Mouse (Mus musculus) embryonic facial prominence, embryonic 10.5 days (tissue): Measurements from ENCODE around the gene Mas1. TPM values are rescaled to one million over a fixed set of nuclear protein-coding genes. Genes with fewer than 3 reads are reported as not detected.

Experiments
- DNase-seq: peaks from one replicate; pipeline ENCODE4 v3.0.0-alpha.2; 2017; ENCODE audit warnings: low spot score
- H3K27ac ChIP-seq: fragments of 300-500 bp; sonication (generic); replicated peaks from 2 replicates; pipeline ENCODE4 v1.5.1; 2016; ENCODE audit warnings: mild to moderate bottlenecking
- H3K27me3 ChIP-seq: fragments of 300-500 bp; sonication (generic); replicated peaks from 2 replicates; pipeline ENCODE4 v1.6.1; 2016; ENCODE audit warnings: low read depth, mild to moderate bottlenecking; ENCODE audit not compliant: poor library complexity, severe bottlenecking
- H3K36me3 ChIP-seq: fragments of 300-500 bp; sonication (generic); replicated peaks from 2 replicates; pipeline ENCODE4 v1.6.1; 2016; ENCODE audit warnings: mild to moderate bottlenecking, moderate library complexity
- H3K4me1 ChIP-seq: fragments of 300-500 bp; sonication (generic); 2 replicates; pipeline ENCODE4 v1.6.1; 2016
- H3K4me3 ChIP-seq: fragments of 300-500 bp; sonication (generic); 2 replicates; pipeline ENCODE4 v1.5.1; 2016; ENCODE audit warnings: mild to moderate bottlenecking, moderate library complexity
- H3K9me3 ChIP-seq: fragments of 300-500 bp; sonication (generic); 2 replicates; pipeline ENCODE4 v1.6.1; 2016; ENCODE audit warnings: mild to moderate bottlenecking
- WGBS: fragments of 180-500 bp; shearing (Covaris S2); methylation state at CpG from one replicate; pipeline ENCODE4 v1.1.7; 2016; 5-methylcytosine and 5-hydroxymethylcytosine counted together
- polyA plus RNA-seq: library from polyadenylated mRNA; unstranded; fragments of >200 nt; fragmentation: Nextera tagmentation; extraction: Ambion mirVana; gene quantifications from 2 replicates; pipeline ENCODE4 v1.2.1, GENCODE M21; 2016

Mas1 gene
- polyA plus RNA-seq, 1 experiment from 2014 or later, result 0.72 TPM

DNA sequence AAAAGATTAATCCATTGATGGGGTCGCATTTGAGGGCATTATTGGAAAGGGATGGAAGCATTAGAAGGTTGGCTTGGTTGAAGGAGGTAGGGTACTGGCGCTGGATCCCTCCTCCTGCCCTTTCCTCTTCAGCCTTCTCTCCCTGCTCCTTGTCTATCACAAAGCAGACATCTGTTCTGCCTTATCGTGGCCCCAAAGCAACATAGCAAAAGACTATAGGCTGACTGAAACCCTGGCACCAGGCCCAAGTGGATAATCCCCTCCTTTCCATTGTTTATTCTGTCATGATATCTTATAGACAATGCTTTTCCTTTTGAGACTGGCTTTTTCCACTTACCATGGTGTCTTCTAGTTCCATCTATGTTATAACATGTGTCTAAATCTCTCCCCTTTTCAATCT is 2.5 kb downstream of the Mas1 start:
- H3K4me1 ChIP-seq, result peaks cover 26% of the 10 kb centered on the region
- no peak overlapping the region for H3K27ac ChIP-seq
- 0 out of 2 replicates have a peak, but pooled peaks cover 2% of the 10 kb centered on the region for H3K27me3 ChIP-seq
- H3K4me3 ChIP-seq, result no peak overlapping the region
- 69% methylated on average over 3 of the region's 3 CpGs for WGBS
- H3K9me3 ChIP-seq, result no peaks in the 10 kb centered on the region
- DNase-seq, result no peak
- no peaks in the 10 kb centered on the region for H3K36me3 ChIP-seq

DNA sequence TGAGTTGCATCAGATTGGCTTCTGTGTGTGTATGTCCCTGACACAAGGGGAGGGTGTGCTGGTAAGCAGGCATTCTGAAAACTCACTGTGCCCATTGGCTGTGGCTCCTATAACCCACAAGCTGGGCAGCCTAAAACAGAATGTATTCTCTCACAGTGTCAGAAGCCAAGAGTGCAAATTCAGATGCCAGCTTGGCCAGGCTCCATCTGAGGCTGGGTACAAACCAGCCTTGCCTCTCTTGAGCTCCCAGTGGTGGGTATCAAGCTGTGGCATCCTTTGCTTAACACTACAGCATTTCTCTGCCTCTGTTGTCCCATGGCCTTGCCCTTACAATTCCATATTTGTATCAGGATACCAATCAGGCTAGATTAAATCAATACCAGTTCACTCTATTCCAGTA is 3.8 kb downstream of the Mas1 start:
- no peak for DNase-seq
- Histone ChIP-seq H3K4me1 (peaks cover 14% of the 10 kb centered on the region), H3K9me3 (no peaks in the 10 kb centered on the region), H3K36me3 (no peaks in the 10 kb centered on the region), H3K27ac (no peak overlapping the region), H3K27me3 (no peaks in the 10 kb centered on the region), H3K4me3 (no peak overlapping the region)

DNA sequence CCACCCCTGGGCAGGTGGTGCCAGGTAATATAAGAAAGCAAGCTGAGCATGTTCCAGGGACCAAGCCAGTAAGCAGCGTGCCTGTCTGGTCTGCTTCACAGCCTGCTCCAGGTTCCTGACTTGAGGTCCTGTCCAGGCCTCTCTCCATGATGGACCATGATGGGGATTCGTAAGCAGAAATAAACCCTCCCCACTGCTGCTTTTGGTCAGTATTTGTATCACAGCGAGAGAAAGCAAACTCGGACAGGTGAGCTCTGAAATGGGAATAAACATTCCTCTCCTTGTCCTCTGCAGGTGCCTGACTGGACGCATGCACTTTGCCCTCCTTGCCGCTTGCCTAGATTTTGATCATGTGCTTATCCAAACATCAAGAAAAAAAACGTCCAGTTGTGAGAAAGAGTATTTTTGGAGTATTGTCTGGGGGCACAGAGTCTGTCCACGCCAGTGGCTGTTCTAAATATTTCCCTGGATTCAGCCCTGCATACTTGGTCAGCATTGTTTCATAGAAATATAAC is 8.9 kb downstream of the Mas1 start:
- DNase-seq, result no peak
- no peaks in the 10 kb centered on the region for H3K9me3 ChIP-seq
- H3K27me3 ChIP-seq, result no peaks in the 10 kb centered on the region
- WGBS, result 78% methylated on average over 8 of the region's 8 CpGs
- no peak overlapping the region for H3K4me3 ChIP-seq
- no peaks in the 10 kb centered on the region for H3K4me1 ChIP-seq
- H3K36me3 ChIP-seq, result no peaks in the 10 kb centered on the region
- H3K27ac ChIP-seq, result no peak overlapping the region

DNA sequence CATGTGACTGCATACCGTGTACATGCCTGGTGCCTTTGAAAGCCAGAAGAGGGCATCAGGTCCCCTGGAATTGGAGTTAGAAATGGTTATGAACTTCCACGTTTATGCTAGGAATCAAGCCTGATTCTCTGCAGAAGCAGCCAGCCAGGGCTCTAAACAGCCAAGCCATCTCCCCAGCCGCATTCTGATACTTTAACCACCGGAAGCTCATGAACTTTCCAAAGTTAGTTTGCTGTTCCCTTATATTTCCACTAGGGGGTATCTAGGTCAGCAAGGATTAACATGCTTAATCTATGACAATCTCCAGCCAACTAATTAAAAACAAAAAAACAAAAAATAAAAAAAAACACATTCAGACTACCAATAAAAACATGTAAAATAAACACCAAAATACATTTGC is 9.9 kb downstream of the Mas1 start:
- Histone ChIP-seq H3K27ac (no peak overlapping the region), H3K36me3 (no peaks in the 10 kb centered on the region), H3K27me3 (no peaks in the 10 kb centered on the region), H3K4me1 (no peaks in the 10 kb centered on the region), H3K9me3 (no peaks in the 10 kb centered on the region), H3K4me3 (no peak overlapping the region)
- WGBS, result 43% methylated on average over 4 of the region's 4 CpGs
- no peak for DNase-seq

DNA sequence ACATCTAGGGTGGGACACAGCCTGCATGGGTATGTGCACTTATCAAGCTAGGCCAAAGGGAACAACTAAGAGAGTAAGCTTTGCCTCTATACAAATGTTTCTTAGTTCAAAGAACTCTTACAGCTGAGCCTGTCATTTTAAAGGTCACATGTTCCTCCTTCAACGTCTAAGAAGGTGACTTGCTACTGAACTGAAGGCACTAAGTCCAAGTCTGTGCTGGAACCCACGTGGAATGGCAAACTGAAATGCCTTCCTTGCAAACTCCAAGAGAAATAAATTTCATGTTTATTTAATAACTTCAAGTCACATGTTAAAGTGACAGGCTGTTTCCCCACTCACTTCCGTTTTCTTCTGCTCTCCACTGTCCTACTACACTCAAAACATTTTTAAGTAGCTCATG is 10.5 kb downstream of the Mas1 start:
- H3K9me3 ChIP-seq, result no peaks in the 10 kb centered on the region
- no peaks in the 10 kb centered on the region for H3K36me3 ChIP-seq
- DNase-seq, result no peak
- WGBS, result 55% methylated on average over 3 of the region's 3 CpGs
- H3K27ac ChIP-seq, result no peak overlapping the region
- no peaks in the 10 kb centered on the region for H3K27me3 ChIP-seq
- H3K4me3 ChIP-seq, result no peak overlapping the region
- H3K4me1 ChIP-seq, result no peaks in the 10 kb centered on the region

DNA sequence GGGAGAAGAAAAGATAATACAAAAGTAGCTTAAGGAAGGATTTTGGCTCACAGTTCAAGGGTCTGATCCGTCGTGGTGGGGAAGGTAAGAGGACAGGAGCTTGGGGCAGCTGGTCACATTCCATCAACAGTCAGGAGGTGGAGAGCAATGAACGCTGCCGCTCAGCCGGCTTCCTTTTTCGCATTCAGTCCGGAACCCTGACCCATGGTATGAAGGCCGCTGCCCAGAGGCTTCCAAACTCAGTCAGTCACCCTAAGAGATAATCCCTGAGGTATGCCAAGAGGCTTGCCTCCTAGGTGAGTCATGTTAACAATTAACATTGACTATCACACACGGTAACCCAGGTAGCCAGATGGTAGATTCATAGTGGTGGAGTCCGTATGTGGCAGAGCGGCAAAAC is 13.6 kb downstream of the Mas1 start:
- no peaks in the 10 kb centered on the region for H3K27me3 ChIP-seq
- WGBS, result 91% methylated on average over 11 of the region's 11 CpGs
- H3K4me1 ChIP-seq, result no peaks in the 10 kb centered on the region
- H3K4me3 ChIP-seq, result no peak overlapping the region
- H3K36me3 ChIP-seq, result no peaks in the 10 kb centered on the region
- no peaks in the 10 kb centered on the region for H3K9me3 ChIP-seq
- no peak for DNase-seq
- H3K27ac ChIP-seq, result no peak overlapping the region

DNA sequence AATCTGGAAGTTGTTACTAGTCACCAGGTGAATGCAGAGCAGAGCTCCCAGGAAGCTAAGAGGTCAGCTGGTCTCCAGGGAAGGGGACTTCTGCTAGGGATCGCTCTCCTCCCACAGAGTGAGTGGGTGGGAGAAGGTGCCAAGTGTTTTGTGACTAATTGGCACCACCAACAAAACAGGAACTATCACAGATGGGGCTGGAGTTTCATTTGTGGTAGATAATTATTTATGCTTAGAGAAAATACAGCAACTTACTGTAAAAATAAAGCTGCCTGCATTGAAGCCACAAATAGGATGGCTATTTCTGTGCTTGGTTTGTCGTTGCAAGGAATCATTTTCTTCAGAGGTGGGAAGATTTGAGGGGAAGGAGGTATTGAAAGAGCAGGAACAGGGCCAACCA is 14.1 kb downstream of the Mas1 start:
- Histone ChIP-seq H3K27ac (no peak overlapping the region), H3K27me3 (no peaks in the 10 kb centered on the region), H3K4me1 (no peaks in the 10 kb centered on the region), H3K9me3 (no peaks in the 10 kb centered on the region), H3K36me3 (no peaks in the 10 kb centered on the region), H3K4me3 (no peak overlapping the region)
- no peak for DNase-seq
- 81% methylated on average over 2 of the region's 2 CpGs for WGBS

DNA sequence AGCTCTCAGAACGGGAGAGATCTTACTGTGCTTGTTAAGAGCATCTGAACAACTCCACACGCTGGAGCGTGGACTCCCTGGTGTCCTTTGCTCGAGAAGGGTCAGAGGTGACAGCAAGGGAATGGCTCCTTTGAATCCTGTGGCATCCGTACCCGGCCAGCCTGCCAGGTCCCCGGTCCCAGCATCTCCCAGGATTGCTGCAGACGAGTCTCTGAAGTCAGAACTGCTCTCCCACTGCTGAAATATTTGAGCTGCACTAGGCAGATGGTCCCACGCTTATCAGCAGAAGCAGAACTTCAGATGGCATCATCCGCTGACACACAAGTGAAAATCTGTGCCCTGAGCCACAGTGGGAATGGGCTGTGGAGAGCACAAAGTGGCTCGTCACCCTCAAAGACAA is 16.3 kb downstream of the Mas1 start:
- Histone ChIP-seq H3K36me3 (no peaks in the 10 kb centered on the region), H3K27ac (no peak overlapping the region), H3K4me1 (no peaks in the 10 kb centered on the region), H3K9me3 (no peaks in the 10 kb centered on the region), H3K4me3 (no peak overlapping the region), H3K27me3 (no peaks in the 10 kb centered on the region)
- DNase-seq, result no peak
- WGBS, result 78% methylated on average over 11 of the region's 11 CpGs

DNA sequence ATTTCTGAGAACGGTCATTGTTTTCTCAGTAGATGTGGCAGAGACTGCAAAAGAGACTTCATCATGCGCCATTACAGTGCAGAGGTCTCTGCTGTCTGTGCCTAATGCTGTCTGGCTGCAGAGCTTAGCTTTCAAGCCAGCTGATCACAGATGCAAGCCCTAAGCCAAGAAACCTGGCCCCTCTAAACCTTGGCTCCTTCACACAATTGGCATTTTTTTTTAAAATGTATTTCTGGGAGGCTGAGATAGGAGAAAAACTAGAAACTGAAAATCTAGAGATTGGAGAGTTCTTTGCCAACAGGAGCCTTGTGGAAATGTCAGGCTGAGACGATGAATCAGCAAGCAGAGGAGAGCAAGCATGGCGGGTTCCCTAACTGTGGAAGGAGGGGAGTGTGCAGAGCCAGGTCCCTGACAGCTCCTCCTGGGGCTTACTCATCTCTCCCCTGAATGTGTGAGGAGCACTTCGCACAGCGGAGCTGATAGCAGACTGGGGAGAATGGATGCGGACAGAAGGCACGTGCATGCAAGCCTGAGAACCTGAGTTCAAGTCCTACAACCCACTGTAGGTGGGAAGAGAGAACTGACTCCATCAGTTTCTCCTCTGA is 18.1 kb downstream of the Mas1 start:
- Histone ChIP-seq H3K27me3 (no peaks in the 10 kb centered on the region), H3K27ac (no peak overlapping the region), H3K4me1 (peaks cover 12% of the 10 kb centered on the region), H3K36me3 (no peaks in the 10 kb centered on the region), H3K9me3 (no peaks in the 10 kb centered on the region), H3K4me3 (no peak overlapping the region)
- 91% methylated on average over 8 of the region's 8 CpGs for WGBS
- no peak for DNase-seq

DNA sequence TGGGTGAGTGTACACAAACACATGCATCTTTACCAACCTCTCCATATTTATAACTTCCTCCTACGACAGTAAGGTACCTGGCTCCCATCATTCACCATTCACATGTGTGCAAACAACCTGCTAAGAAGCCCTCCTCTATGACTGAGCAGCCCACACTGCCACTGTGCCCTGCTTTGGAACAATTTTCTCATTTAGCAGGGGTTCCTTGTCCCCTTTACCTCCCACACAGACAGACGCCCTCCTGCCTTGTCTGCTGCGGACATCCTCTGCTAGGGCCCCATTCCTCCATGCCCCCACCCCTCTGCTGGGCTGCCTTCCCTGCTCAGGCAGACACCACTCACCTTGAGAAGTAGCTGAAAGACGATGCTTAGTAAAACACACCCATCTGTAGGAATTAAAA is 20.2 kb downstream of the Mas1 start:
- Histone ChIP-seq H3K27me3 (no peaks in the 10 kb centered on the region), H3K9me3 (no peaks in the 10 kb centered on the region), H3K4me1 (peaks cover 17% of the 10 kb centered on the region), H3K36me3 (no peaks in the 10 kb centered on the region), H3K27ac (no peak overlapping the region), H3K4me3 (no peak overlapping the region)
- DNase-seq, result no peak
- 71% methylated on average over 4 of the region's 4 CpGs for WGBS

DNA sequence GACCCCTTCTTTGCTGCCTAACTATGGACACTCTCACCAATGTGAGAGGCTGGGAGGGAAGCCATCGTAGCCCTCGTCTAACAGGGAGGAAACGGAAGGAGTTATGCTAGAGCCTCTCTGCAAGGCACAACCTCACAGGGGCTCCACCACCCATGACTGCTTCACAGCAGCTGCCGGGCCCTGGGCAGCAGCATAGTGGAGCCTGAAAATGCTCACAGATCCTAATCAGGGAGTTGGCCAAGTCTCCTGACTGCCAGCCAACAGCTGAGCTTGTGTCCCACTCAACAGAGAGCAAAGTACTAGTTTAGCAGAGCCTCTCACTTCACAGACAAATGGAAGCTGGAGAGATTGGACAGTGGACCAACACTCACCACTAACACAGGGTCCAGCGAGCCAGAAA is 21.5 kb downstream of the Mas1 start:
- Histone ChIP-seq H3K4me3 (no peak overlapping the region), H3K27ac (peak overlapping the region; percentile 36), H3K9me3 (no peaks in the 10 kb centered on the region), H3K36me3 (no peaks in the 10 kb centered on the region), H3K27me3 (no peaks in the 10 kb centered on the region), H3K4me1 (peaks cover 17% of the 10 kb centered on the region)
- no peak for DNase-seq
- WGBS, result 86% methylated on average over 5 of the region's 5 CpGs

DNA sequence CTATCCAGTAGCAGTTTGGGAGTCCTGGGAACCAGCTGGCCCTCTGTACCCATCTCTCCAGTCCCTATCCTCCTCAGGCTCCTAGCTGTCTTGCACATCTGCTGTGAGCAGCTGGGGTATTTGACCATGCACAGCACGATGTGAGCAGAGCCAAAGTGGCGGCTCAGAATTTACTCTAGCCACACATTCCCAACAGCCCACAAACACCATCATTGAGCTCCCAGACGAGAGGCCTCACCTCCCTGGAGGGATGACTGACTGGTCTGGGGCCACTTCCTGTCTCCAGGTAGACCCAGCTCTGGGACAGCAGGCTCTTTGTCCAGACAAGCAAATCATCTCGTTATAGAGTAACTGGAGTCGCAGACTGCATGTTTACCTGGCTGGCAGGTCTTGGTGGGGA is 22.1 kb downstream of the Mas1 start:
- Histone ChIP-seq H3K27me3 (no peaks in the 10 kb centered on the region), H3K9me3 (no peaks in the 10 kb centered on the region), H3K27ac (peak overlapping the region; percentile 36; the same call in 1 of the 2 replicates), H3K4me3 (no peak overlapping the region), H3K4me1 (peaks cover 17% of the 10 kb centered on the region), H3K36me3 (no peaks in the 10 kb centered on the region)
- WGBS, result 28% methylated on average over 5 of the region's 5 CpGs
- DNase-seq, result no peak

DNA sequence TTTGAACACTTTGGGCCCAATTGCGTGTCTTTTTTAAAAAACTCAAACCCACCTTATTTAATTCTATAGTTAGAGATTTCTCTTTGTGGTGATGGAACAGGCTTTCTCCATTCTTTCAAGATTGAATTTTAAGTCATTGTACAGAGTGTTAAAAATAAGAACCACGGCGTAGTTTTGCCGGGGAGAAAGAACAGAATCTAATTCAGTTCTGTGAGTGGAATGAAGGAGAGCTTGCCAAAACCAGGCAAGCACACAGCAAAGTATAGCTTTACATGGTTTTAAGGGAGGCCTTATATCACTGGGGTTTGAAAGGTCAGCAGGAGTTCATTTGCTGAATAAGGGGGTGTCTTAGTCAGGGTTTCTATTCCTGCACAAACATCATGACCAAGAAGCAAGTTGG is 23.4 kb downstream of the Mas1 start:
- no peaks in the 10 kb centered on the region for H3K27me3 ChIP-seq
- H3K36me3 ChIP-seq, result no peaks in the 10 kb centered on the region
- no peaks in the 10 kb centered on the region for H3K9me3 ChIP-seq
- H3K4me3 ChIP-seq, result no peak overlapping the region
- 94% methylated on average over 4 of the region's 4 CpGs for WGBS
- no peak for DNase-seq
- no peak overlapping the region for H3K27ac ChIP-seq
- H3K4me1 ChIP-seq, result peaks cover 18% of the 10 kb centered on the region

DNA sequence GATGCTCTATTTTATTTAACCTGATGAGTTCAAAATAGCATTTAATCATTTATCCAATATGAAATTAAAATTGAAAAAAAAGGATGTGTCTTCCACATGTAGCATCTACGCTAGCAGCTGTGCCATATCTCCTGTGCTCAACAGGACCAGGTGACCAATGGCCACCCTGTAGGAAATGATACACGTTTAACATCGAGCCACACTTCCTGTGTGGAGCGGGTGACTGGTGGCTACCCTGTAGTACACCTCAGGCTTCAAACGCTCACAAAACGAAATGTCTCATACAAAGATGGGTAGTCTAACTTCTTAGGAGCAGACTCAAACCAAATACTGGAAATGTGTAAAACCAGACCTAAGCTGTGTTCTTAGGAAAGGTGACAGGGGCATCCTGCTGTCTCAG is 24.1 kb downstream of the Mas1 start:
- Histone ChIP-seq H3K36me3 (no peaks in the 10 kb centered on the region), H3K4me3 (no peak overlapping the region), H3K27me3 (no peaks in the 10 kb centered on the region), H3K4me1 (peaks cover 20% of the 10 kb centered on the region), H3K27ac (no peak overlapping the region), H3K9me3 (no peaks in the 10 kb centered on the region)
- 83% methylated on average over 6 of the region's 6 CpGs for WGBS
- DNase-seq, result no peak
